In the genomic region with DNA sequence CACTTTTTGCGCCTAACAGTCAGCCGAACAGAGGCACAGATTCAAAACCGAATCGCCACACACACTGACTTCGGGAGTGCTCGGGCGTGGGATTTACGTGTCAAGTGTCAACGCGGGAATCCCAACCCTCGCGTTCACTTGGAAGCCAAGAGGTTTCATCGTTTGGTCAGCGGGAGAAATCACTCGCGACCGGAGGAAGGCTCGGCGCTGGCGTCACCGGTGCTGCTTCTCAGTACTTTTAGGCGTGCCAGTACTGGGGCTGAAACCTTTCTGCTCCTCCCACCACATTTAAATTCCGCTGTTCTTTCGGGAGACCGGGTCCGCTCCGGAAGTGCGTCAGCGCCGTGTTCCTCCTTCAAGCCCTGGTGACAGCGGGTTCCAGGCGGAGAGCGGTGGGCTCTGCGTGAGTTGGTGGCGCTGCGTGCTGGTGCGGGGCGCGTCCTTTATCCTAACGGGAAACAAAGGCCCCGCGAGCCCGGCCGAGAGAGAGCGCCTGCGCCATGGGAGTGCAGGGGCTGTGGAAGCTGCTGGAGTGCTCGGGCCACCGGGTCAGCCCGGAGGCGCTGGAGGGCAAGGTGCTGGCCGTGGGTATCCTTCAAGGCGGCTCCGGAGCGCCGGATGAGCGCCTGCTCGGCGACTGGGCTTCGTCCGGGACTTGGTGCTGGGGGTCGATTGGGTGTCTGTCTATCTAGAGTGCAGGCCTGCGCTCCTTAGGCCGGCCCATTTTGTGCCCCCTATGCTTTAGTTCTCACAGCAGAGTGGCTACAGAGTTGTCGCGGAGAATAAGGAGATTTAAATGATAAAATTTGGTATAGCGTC, we compare ENCODE assay signal across 7 mouse cellular contexts. TPM values are rescaled to one million over a fixed set of nuclear protein-coding genes. Genes with fewer than 3 reads are reported as not detected.
DNase-seq lines count a peak whose midpoint lies in the region; ATAC-seq lines count a peak whose summit lies in the region.

Gene Ercc5 (plus strand): TSS at position 182 of the 819 bp plus-strand sequence.

- DNase-seq in adrenal gland, adult 18-20 months (ENCODE audit: low spot score in 2 of 2), result peak; percentile 75 to 81
- peak; percentile 94 for DNase-seq in embryo, embryonic 11 days
- peak; percentile 85 for DNase-seq in gastrocnemius, postnatal 25 days
- peak; percentile 87 to 91 for DNase-seq in left cerebral cortex, postnatal 25 days (ENCODE audit: low spot score in 2 of 2)
- peak; percentile 95 for DNase-seq in midbrain, embryonic 10.5 days (ENCODE audit: low spot score)
- DNase-seq in right cerebral cortex, postnatal 4 days, result peak; percentile 82

- no peaks in the 10 kb centered on the region for H3K36me3 ChIP-seq in intestine, embryonic 15.5 days
- peaks cover 27% of the 10 kb centered on the region for H3K36me3 ChIP-seq in midbrain, embryonic 10.5 days

- H3K4me3 ChIP-seq in intestine, embryonic 15.5 days (replicated peaks), result peak within 1 kb of the TSS; percentile 96
- H3K4me3 ChIP-seq in midbrain, embryonic 10.5 days, result peak within 1 kb of the TSS; percentile 79

- ATAC-seq in intestine, embryonic 15.5 days, result peak; percentile 98

- intact Hi-C loops in left cerebral cortex, postnatal 25 days (cut with DNase I), result loop anchor here (5.0 to 10.0 kb wide), 2 partner anchors 45 to 163 kb away; partner anchors contain the start of gene Tex30

- H3K9ac ChIP-seq in intestine, embryonic 15.5 days, result peak within 1 kb of the TSS; percentile 88

- no peaks in the 10 kb centered on the region for H3K27me3 ChIP-seq in intestine, embryonic 15.5 days (replicated peaks)
- no peaks in the 10 kb centered on the region for H3K27me3 ChIP-seq in midbrain, embryonic 10.5 days (ENCODE audit: low read depth, poor library complexity, severe bottlenecking)

- under 1% methylated on average over 66 of the region's 66 CpGs for WGBS in intestine, embryonic 15.5 days
- WGBS in midbrain, embryonic 10.5 days, result under 1% methylated on average over 66 of the region's 66 CpGs

- H3K9me3 ChIP-seq in intestine, embryonic 15.5 days, result no peaks in the 10 kb centered on the region
- H3K9me3 ChIP-seq in midbrain, embryonic 10.5 days (replicated peaks), result peaks cover 8% of the 10 kb centered on the region; the same call in 1 of the 2 replicates

- peak within 1 kb of the TSS; percentile 77 for H3K4me2 ChIP-seq in intestine, embryonic 15.5 days (replicated peaks)

- H3K27ac ChIP-seq in intestine, embryonic 15.5 days, result peak within 1 kb of the TSS; percentile 96
- H3K27ac ChIP-seq in midbrain, embryonic 10.5 days (replicated peaks), result peak within 1 kb of the TSS; percentile 96

- H3K4me1 ChIP-seq in intestine, embryonic 15.5 days (replicated peaks), result peaks cover 3% of the 10 kb centered on the region; the same call in 1 of the 2 replicates
- H3K4me1 ChIP-seq in midbrain, embryonic 10.5 days, result peaks cover 15% of the 10 kb centered on the region

RNA-seq across cellular contexts. Expression of gene Ercc5, which starts in this region (rescaled TPM):
- total RNA-seq in adrenal gland, adult 18-20 months (2021), result 10 to 100 TPM; 18.1 to 22.3 TPM
- total RNA-seq in gastrocnemius, postnatal 25 days (2021), result 10 to 100 TPM; 11.2 to 15.3 TPM
- 14.3 and 14.8 TPM in 2 replicates for polyA plus RNA-seq in intestine, embryonic 15.5 days (2015; fragmentation: Nextera tagmentation; extraction: Ambion mirVana)
- 10 to 100 TPM; 20.4 to 22.5 TPM for total RNA-seq in left cerebral cortex, postnatal 25 days (2021)
- 29.0 and 32.8 TPM in 2 replicates for polyA plus RNA-seq in midbrain, embryonic 10.5 days (2016; fragmentation: Nextera tagmentation; extraction: Ambion mirVana)

Comparison
In these comparisons a context has a peak if more than half of its experiments do, and no peak if none do; other contexts are left out.
1. Peak in every context shown above with its lines: DNase-seq, ATAC-seq, H3K4me3 ChIP-seq and H3K27ac ChIP-seq.